Mouse (Mus musculus) cerebellum, adult 2 months (tissue): ENCODE measurements around the gene Ercc6l2.

ENCODE experiments used
- CTCF ChIP-seq: fragments of 200-500 bp; IDR thresholded peaks from 2 replicates; pipeline ENCODE4 v1.5.1; 2011; ENCODE audit warnings: low read depth, mild to moderate bottlenecking, control low read depth, low read length, moderate library complexity, borderline replicate concordance; ENCODE audit not compliant: insufficient read depth
- POLR2A ChIP-seq: fragments of 200-500 bp; IDR thresholded peaks from 2 replicates; pipeline ENCODE4 v1.6.1; 2011; ENCODE audit warnings: low read length, control low read depth, borderline replicate concordance; ENCODE audit not compliant: insufficient read depth

GRCm38 (mm10) chr13:63798677-63799076, 16.4 kb upstream of the Ercc6l2 start:
- TF ChIP-seq POLR2A (no peak), CTCF (no peak)
